Mouse (Mus musculus) lung, adult 2 months (tissue): ENCODE measurements around the gene Tarbp2.

Experiments
- CTCF ChIP-seq: fragments of 200-500 bp; IDR thresholded peaks from 2 replicates; pipeline ENCODE4 v1.5.1; 2011; ENCODE audit warnings: mild to moderate bottlenecking, low read length, control low read depth; ENCODE audit not compliant: insufficient read depth
- POLR2A ChIP-seq: fragments of 200-500 bp; IDR thresholded peaks from 2 replicates; pipeline ENCODE4 v1.6.1; 2011; ENCODE audit warnings: low read depth, mild to moderate bottlenecking, control low read depth, low read length, borderline replicate concordance; ENCODE audit errors: extremely low read depth

DNA sequence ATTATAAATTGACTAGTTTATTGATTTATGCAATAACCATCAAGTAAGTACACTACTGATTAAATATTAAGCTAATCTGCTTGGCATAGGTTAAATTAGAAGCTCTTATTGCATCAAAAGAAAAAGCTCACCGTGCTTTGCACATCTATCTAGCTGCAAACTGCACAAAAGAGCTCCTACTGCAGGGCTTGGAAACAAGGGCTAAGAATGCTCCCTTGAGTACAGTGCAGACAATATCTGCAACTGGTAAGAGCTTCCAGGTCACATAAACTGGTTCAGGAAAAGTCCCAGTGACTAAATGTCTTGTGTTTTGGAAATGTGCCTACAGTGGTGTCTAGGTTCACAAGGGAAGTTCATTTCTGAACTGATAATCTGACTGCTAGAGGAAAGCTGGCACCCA, 44.5 kb downstream of the Tarbp2 start:
- no peak for TF ChIP-seq CTCF
- no peak for TF ChIP-seq POLR2A
